Mouse (Mus musculus) retina, postnatal 7 days (tissue): ENCODE results near the gene Tomm40.

Source experiments
- DNase-seq: peaks from one replicate; pipeline ENCODE4 v3.0.0-alpha.2; 2012; ENCODE audit warnings: low read depth, low spot score

The Tomm40 gene

DNA sequence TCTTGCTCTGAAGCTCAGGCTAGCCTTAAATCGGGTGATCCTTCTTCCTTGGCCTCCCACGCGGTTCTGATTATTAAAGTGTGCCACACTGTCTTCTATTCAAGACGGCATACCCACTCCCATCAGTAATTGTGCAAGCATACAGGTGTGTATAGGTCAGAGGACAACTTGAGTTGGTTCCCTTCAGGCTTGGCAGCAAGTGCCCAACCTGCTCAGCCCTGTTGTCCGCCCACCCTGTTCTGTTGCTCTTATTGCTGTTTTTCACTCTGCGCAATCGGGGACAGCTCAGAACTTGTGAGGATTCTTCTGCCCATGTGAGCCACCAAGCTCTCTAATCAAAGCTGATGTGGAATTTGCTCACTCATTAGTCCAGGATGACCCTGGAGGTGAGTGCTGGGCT, 10.0 kb downstream of the Tomm40 start:
- DNase-seq, result no peak

DNA sequence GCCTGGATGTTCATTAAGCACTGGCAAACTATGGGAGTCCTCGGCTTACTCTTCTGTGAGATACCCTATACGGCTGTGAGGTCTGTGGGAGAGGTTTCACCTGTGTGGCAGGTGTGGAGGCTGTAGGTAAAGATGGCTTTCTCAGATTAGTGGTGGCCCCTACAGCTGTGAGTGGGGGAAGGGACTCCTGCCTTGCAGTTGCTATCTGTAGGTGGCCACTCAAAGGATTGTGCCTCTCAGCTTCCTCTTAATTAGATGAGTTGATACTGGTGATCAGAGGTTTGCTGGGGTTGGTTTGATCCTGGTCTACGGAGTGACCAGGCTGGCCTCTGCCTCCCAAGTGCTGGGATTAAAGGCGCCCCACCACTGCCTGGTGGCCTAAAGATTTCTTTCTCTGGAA, 10.8 kb downstream of the Tomm40 start:
- no peak for DNase-seq

DNA sequence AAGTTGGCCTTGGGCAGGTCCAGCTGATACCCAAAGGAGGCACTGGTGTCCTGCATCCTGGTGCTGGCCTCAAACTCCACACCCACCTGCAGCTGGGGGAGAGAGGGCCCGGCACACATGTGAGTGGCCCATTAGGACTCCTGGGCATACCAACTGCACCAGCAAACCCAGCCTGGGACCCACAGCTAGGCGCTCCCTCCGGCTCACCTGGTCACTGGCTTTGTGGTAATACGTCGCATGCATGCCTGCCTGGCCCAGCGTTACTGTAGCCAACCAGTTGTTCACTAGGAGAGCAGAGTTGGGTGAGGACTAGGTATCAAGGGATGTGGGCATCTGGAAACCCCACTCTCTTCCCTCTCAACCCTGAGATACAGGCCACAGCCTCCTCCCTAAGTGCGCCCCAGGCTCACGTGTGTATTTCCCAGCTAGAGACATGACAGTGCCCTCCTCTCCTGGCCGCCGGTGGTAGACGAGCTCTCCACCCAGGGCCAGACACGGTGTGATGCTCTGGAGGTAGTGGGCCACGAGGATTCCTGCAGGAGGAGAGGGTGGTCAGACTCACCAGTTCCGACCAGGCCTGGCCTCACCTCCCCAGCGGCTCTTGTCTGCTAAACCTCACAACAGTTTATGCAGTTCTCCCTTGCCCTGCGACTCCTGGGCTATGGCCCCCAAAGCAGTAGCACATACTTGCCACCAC, 12.2 kb downstream of the Tomm40 start:
- DNase-seq, result no peak

DNA sequence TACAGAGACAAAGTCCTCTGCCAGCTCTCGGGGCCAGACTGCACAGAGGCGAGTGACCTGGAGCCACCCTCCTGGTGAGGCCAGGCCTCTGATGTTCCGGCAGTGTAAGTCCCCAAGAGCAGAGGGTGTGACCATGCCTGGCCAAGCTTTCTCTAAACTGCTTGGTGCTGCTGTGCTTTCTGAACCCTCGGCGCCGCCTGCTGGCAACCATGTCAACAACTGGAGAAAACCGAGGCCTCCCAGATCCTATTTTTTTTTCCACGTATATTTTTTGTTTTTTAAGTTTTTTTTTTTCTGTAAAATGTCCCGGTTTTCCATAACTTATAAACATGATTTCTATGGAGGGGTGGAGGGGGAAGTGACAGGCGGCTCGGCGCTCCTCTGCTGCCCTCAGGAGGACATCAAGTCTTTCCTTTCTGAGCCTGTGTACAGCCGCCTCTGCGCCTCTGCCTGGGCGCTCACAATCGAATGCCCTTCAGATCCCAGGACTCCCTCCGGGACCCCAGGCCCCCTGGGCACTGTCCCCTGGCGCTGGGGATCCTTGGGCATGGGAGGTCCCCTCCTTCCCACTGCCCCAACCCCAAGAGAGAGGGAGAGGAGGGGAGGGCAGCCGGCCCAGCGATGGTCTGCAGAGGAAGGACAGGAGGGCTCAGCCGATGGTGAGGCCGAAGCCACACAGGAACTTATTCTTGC, 14.0 kb downstream of the Tomm40 start:
- DNase-seq, result peak; percentile 56

DNA sequence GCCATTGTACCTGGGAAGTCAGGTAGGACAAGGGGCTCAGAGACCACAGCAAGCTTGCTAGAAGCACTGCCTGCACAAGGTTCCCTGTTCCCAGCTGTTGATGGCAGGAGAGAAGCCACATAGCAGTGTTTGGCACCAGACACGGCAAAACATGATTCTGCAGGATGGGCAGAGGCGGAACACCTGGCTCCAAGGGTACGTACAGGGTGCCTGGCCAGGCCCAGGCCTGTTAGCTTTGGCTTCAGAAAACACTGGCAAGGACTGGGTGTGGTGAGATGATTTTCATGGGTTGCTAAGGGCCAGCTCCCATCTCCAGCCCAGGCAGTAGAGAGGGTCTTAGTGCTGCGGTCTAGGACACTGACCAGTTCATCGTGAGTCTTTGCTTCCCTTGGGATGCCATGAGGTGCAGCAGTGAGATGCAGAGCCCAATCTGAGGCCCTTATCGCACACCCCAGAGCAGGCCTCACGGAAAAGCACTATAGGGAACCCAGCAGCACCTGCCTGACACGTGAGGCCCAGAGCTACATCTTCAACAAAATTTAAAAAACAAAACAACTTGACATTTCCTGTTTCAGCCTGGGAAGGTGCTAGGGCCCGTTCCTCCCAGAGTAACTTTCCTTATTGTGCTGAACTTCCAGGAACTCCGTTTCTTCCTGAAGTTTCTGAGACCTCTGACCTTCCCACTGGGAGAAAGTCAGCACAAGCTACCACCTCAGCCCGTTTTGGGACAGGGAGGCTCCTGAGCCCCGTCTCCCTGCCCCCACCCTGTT, 14.8 kb downstream of the Tomm40 start:
- no peak for DNase-seq

DNA sequence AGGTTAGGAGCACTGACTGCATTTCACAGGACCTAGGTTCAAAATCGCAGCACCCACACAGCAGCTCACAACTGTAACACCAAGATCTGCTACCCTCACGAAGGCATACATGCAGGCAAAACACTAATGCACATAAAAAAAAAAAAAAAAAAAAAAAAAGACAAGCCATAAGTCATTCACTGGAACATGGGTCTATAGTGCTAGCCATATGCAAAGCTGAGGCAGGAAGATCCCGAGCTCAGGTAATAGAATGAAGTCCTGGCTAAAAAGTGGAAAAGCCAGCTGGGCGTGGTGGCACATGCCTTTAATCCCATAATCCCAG, 15.4 kb downstream of the Tomm40 start:
- DNase-seq, result no peak

DNA sequence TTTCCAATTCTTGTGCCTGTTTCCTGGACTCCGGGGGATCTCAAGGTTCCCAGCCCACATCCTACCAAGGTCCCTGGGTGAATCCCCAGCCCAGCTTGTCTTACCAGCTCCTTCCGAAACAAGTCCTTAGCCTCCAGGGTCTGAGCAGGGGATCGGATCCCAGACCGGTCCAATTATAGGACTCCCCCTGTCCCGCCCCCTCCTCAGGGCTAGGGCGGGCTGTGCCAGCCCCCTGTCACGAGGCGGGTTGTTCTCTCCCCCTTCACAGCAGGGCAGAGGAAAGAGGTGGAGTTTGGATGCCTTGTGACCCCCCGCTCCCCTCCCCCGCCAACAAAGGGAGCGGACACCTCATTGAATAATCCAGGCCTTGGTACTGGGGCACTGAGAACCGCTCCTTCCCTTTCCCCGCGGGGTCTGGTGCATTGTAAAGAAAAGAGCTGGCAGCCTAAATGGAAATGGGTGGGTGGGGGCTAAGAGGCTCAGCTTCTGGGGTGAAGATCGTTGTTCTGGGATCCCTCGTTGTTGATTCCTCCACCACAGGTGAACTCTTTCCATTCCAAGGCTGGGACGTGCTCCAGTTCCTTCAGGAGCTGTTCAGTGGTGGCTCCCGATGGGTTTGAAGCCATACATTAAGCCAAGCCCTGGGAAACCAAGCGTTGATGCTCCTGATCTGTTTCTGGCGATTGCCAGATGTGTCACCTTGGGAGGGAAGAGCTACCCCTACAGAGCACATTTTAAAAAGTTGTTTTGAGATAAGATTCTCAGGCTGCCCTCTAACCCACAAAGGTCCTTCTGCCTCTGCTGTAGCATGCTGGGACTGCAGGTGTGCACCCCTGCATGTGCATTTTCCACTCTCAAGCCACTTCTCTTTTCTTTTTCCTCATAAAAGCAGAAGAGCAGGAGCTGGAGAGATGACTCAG, 16.1 kb downstream of the Tomm40 start, which contains the start of gene Apoe:
Gene Apoe, minus strand, starts transcription at position 282 of the 920 bp plus-strand sequence.
- no peak for DNase-seq

DNA sequence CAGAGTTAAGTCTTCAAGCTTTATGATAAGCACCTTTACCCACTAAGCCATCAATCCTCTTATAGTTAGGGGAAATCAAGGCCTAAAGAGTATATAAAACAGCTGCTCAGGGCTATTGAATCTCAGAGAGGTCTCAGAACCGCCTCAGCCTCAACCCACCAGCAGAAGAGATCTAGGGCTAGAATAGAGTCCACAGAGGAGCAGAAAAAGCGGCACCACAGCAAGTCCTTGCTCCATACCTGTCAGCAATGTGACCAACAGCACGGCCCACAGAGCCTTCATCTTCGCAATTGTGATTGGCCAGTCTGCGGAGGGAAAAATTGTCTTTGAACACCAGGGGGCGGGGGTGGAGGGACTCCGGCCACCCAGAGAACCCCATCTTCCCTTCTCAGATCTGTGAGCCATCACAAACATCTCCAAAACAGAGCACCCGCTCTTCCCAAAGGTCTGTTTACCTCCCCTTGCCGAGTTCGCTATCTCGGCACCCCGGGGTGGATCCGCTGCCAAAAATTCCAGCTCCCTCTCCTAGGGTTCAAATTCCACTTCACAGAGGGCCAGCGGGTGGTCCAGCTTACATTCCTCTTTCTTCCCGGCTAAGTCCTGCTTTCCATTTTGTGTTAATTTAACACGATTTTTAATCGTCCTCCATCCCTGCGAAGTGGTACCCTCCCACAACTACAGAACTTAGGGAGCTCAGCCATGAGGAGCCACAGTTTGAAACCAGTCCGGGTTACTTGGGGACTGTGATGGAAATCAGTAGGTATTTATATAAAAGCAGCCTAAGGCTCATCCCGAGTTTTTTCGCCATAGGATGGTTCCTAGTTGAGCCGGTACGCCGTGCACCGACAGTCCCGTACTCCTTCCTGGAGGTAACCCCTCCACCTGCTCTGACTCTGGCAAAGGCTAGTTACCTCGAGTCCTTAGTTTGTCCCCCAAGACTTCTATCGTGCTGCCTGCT, 17.0 kb downstream of the Tomm40 start:
- no peak for DNase-seq

DNA sequence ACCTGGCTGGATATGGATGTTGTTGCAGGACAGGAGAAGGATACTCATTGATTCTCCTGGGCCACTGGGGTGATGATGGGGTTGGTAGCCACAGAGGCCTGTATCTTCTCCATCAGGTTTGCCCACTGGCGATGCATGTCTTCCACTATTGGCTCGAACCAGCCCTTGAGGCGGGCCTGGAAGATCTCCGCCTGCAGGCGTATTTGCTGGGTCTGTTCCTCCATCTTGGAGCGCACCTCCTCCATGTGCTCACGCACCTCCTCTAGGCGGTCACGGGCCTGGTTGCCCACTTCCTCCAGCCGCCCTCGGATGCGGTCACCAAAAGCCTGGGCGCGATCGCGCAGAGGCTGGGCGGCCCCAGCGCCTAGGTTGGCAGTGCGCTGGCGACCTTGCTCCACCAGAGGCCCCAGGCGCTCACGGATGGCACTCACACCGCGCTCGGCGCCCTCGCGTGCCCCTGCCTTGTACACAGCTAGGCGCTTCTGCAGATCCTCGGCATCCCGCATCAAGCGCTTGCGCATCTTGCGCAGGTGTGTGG, 18.8 kb downstream of the Tomm40 start:
- DNase-seq, result no peak

DNA sequence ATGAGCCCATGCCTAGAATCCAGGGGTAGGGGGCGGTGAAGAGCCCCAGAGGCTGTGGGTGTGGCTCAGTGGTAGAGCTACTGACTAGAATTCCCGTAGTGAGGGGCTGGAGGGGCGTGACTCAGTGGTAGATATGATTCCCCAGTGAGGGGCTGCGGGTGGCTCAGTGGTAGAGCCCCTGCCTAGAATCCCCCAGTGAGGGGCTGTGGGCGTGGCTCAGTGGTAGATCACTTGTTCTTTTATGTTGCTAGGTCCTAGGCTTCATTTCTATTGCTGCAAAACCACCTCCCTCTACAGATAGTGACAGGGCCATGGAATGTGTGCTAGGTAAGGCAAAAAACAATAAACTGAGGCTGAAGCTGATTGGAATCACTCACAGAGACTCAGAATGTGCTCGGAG, 19.4 kb downstream of the Tomm40 start:
- no peak for DNase-seq

DNA sequence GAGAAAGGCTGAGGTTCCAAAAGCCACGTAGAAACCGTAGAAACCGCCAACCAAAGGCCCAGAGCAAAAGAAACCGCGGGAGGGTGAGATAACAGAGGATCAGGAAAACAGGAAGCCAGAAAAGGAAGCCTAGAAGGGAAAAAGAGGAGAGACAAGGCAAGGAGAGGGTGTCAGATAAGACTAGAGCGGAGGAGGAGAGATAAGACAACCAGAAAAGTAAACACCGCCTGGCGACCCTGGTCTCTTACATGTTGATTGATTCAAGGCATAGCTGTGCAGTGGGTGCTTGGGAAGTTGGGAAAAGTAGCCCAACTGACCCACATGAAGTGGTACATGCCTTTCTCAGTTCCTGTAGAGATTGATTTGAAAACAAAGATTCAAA, 20.0 kb downstream of the Tomm40 start:
- no peak for DNase-seq

DNA sequence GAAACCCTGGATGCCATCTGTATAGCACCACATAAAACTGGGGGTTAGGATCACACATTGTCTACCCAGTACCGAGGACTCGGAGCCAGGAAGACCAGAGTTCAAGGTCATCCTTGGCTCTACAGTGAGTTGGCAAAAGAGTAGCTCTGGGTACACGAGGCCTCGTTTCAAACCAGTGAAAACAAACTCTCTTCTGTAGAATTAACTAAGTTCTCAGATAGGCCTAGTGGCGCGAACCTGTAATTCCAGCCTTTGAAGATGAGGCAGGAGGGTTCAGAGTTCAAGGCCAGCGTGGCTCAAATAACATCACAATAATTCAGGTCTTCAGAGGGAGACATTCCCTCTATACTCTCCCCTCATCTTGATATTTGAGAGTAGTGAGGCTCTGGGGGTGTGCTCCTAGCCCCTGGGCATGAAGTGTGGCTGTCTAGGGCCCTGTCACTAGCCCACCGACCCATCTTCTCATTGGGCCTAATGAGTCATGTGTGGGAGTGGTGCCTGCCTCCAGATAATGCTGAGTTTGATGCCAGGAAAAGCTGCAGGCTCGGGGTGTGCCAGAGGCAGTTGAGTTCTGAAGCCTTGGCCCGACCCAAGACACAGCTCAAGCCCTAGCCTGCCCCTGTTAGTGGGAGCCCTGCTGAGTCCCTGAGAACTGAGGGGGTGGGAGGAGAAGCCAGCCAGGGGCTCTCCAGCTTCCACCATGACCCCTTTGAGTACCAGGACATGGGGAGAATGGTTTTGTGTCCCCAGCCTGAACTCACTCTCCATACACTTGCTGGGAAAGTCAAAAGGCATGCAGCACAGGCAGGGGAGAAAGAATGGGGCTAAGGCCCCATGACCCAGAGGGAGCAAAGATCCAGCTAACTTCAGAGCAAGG, 20.7 kb downstream of the Tomm40 start:
- DNase-seq, result no peak

DNA sequence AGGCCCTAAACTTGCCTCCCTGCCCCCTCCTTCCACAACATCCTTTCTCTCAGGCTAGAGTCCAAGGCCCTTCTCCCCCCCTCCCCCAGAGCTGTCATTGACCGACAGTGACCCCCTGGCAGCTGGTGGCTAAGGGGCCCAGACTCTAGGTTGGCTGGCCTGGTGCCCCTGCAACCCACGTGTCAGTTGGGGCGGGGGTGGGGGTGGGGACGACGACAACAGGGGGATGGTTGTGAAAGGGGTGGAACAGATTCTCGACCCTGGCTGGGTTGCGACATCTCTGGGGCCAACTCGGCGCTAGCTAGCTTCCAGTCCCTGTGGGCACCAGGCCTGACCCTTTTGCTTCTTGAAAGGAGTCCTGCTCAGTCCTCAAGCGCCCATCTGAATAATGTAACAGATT, 21.8 kb downstream of the Tomm40 start:
- DNase-seq, result peak; percentile 72

DNA sequence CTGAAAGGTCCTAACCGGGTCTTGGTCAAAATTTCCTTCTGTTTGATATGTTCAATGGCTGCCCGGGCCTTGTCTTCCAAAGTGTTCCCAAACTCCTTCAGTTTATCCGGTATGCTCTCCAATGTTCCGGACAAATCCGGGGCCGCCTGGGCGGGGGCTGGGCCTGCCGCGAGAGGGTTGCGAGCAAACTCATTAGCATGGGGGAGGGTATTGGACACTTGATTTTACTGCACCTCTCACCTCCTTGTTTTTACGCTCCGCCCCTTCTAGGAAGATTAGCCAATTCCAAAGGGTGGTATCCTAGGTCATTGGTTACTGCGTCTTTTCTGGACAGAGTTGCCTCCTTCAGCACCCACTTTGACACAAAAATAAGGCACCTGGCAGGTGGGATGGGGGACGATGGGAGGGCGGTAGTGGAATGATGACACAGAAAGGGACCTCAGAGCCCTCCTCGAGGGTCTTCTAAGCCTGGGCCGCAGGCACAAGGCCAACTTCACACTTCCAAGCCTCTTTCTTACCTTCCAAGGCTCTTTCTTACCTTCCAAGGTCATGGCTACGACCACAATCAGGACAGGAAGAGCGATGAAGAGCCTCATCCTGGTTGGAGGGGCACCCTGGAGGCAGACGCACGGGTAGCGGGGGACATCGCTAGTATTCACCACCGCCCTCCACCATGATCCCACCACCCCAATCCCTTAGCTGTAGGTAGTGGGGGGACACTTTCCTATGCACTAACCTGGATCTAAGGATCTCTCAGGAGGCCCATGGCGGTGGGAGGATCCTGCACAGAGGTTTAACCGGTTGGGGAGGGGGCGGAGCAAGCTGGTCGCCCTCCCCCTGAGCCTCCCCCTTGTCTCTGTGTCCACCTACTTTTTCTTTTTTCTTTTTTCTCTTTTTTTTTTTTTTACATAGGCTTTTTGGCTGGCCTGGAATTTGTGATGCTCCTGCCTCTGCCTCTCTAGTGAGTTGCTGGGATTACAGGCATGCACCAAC, 23.1 kb downstream of the Tomm40 start, which contains the start of gene Apoc1:
Gene Apoc1, minus strand, starts transcription at position 788 of the 993 bp plus-strand sequence.
- DNase-seq, result no peak

DNA sequence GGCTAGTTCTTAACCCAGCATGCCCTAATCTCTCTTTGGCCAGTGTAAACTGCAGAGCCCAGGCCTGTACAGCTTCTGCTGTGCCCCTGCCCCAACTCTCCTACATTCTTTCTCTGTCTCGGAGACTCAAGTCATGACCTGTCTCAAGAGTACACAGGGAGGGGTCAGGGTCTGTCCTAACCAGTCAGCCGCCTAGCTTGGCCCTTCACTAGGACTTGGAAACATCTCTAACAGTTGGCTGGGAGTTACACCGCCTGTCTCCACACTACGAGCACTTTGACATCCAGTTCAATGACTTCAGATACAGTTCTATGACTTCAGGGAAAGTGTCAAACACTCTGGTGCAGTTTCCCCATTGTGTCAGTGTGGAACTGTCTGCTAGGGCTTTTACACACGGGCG, 23.8 kb downstream of the Tomm40 start:
- no peak for DNase-seq

DNA sequence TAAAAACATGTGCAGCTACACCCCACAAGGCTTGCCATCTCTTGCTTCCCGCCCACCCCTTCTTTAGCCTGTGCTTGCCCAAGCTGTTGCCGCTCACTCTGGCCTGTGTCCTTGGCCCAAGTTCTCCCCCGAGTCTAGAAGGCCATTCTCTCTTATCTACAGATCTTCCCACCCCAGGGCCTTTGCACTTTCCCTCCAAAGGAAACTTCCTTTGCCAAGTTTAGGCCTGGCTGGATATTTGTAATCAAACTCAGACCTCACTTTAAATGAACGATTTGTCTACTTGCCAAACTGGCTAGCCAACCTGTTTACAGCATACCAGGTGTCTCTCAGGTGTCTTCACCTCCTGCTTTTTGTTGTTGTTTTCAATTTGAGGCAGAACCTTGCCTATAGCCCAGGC, 24.4 kb downstream of the Tomm40 start:
- DNase-seq, result no peak

DNA sequence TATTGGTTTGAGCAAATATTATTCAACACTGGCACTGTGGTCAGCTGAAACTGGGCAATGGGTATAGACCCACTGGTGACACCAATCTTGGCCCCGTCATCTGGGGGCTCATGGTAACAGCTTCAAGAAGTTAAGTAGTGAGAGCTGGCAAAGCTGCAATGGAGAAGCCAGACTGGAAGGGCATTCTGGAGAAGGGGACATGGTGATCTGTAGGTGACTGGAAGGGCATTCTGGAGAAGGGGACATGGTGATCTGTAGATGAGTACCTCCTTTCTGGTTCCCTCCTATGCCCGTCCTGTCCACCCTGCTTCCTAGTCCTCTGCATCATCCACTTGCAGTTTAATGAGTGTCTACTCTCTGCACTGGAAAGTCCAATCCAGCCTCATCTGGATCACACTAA, 26.6 kb downstream of the Tomm40 start:
- DNase-seq, result no peak

DNA sequence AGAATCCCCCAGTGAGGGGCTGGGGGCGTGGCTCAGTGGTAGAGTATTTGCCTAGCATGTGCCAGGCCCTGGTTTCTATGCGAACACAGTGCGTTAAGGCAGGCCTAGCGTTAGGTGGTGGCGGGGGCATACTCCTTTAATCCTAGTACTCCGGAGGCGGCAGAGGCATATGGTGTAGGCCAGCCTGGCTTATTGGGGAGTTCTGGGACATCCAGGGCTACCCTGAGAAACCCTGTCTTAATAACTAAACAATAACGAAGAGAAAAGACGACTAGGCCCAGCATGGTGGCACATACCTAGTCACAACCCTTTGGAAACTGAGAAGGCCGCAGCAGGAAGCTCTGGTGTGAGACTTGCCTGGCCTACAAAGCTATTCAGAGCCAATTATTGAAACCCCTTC, 27.1 kb downstream of the Tomm40 start:
- no peak for DNase-seq
